Mouse (Mus musculus) midbrain, embryonic 14.5 days (tissue): ENCODE measurements around the gene Dscaml1. TPM values are rescaled to one million over a fixed set of nuclear protein-coding genes. Genes with fewer than 3 reads are reported as not detected.

ENCODE experiments used
- ATAC-seq: fragments of 200-750 bp; cut with Nextera tagmentation; 2 replicates; pipeline ENCODE4 v1.8.0; 2017; ENCODE audit warnings: moderate number of reproducible peaks, moderate library complexity; ENCODE audit not compliant: low FRiP score, low TSS enrichment
- DNase-seq: peaks from one replicate; pipeline ENCODE4 v3.0.0-alpha.2; 2015
- H3K27ac ChIP-seq: fragments of 300-500 bp; sonication (generic); replicated peaks from 2 replicates; pipeline ENCODE4 v1.5.1; 2014; ENCODE audit warnings: mild to moderate bottlenecking, low read depth, low read length, moderate library complexity
- H3K27me3 ChIP-seq: fragments of 300-500 bp; sonication (generic); 2 replicates; pipeline ENCODE4 v1.6.1; 2014; ENCODE audit warnings: low read length, control low read depth, mixed read lengths; ENCODE audit not compliant: control insufficient read depth, insufficient read depth
- H3K36me3 ChIP-seq: fragments of 300-500 bp; sonication (generic); 2 replicates; pipeline ENCODE4 v1.6.1; 2014; ENCODE audit warnings: low read length, control low read depth; ENCODE audit not compliant: control insufficient read depth, insufficient read depth
- H3K4me1 ChIP-seq: fragments of 300-500 bp; sonication (generic); 2 replicates; pipeline ENCODE4 v1.6.1; 2014; ENCODE audit warnings: mild to moderate bottlenecking, antibody characterized with exemption, low read length, control low read depth; ENCODE audit not compliant: control insufficient read depth, insufficient read depth
- H3K4me2 ChIP-seq: fragments of 300-500 bp; sonication (generic); 2 replicates; pipeline ENCODE4 v1.6.1; 2014; ENCODE audit warnings: mild to moderate bottlenecking, low read length, moderate library complexity
- H3K4me3 ChIP-seq: fragments of 300-500 bp; sonication (generic); replicated peaks from 2 replicates; pipeline ENCODE4 v1.5.1; 2014; ENCODE audit warnings: low read depth, low read length
- H3K9ac ChIP-seq: fragments of 300-500 bp; sonication (generic); replicated peaks from 2 replicates; pipeline ENCODE4 v1.6.1; 2014; ENCODE audit warnings: mild to moderate bottlenecking, low read length, moderate library complexity
- H3K9me3 ChIP-seq: fragments of 300-500 bp; sonication (generic); 2 replicates; pipeline ENCODE4 v1.6.1; 2016; ENCODE audit warnings: low read length, control low read depth, mixed read lengths; ENCODE audit not compliant: control insufficient read depth
- WGBS: fragments of 180-500 bp; shearing (Covaris S2); extraction: QIAGEN DNeasy Blood & Tissue Kit; methylation state at CpG from one replicate; pipeline ENCODE4 v1.1.7; 2014; 5-methylcytosine and 5-hydroxymethylcytosine counted together
- polyA plus RNA-seq: library from polyadenylated mRNA; unstranded; fragments of >200 nt; fragmentation: Nextera tagmentation; extraction: Ambion mirVana; gene quantifications from 2 replicates; pipeline ENCODE4 v1.2.1, GENCODE M21; 2014

Gene Dscaml1
- polyA plus RNA-seq, 1 experiment from 2014 or later: 14.8 TPM

DNA sequence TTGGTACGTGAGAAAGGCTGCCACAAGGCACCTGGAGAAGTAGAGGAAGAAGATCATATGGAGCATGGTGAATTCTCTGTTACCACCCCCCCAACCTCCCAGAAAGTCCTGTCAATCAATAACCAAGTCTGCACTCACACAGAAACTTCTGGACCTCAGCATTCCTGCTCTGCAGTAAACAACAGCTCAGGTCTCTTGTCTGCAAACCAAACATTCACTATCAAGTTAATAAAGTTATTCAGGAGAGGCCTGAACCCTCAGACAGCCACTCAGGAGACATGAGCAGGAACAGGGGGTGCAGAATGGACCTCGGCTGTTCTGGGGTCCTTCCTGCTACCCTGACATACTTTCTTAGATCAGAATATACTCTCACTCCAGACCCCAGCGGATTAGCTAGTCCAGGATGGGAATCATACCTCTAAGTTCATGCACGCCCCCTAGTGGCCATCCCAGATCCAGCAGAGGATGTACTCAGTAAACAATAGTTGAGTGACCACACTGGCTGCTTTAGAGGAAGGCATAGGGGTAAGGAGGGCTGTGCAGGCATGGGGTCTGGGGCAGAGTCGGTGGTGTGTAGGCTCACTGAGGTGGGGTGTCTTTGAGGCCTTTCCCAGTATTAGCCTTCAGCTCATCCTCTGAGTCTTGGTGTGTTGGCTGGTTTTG lies 12.8 kb upstream of the Dscaml1 start:
- Histone ChIP-seq H3K9me3 (no peaks in the 10 kb centered on the region), H3K27ac (no peak overlapping the region), H3K4me3 (no peak overlapping the region), H3K4me2 (no peak overlapping the region), H3K9ac (no peak overlapping the region), H3K36me3 (no peaks in the 10 kb centered on the region), H3K4me1 (peaks cover 3% of the 10 kb centered on the region; the same call in 1 of the 2 replicates), H3K27me3 (no peaks in the 10 kb centered on the region)
- peak; percentile 49 for DNase-seq
- WGBS: 58% methylated on average over 5 of the region's 5 CpGs
- ATAC-seq: no peak

DNA sequence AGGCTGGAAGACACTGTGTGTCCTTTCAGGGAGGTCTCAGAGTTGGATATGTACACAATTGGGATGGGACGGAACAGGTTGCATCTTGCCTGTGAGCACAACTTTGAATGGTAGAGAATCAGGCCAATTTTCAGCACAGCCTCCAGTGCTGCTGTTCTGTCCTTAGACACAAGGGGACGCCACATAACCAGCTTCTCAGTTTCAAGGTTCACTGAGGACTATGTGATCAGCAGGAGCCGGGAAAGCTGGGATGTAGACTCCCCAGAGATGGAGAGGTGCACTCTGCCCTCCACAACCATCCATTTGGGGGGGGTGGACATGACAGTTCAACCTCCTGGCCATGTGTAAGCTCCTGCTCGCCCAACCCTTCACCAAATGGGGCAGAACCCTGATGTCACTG lies 10.5 kb upstream of the Dscaml1 start:
- H3K9ac ChIP-seq: no peak overlapping the region
- WGBS: 46% methylated on average over 4 of the region's 4 CpGs
- peaks cover 3% of the 10 kb centered on the region; the same call in 1 of the 2 replicates for H3K4me1 ChIP-seq
- no peak overlapping the region for H3K4me3 ChIP-seq
- DNase-seq (peak; percentile 78), ATAC-seq (no peak)
- no peak overlapping the region for H3K4me2 ChIP-seq
- no peaks in the 10 kb centered on the region for H3K27me3 ChIP-seq
- no peaks in the 10 kb centered on the region for H3K9me3 ChIP-seq
- no peaks in the 10 kb centered on the region for H3K36me3 ChIP-seq
- no peak overlapping the region for H3K27ac ChIP-seq

DNA sequence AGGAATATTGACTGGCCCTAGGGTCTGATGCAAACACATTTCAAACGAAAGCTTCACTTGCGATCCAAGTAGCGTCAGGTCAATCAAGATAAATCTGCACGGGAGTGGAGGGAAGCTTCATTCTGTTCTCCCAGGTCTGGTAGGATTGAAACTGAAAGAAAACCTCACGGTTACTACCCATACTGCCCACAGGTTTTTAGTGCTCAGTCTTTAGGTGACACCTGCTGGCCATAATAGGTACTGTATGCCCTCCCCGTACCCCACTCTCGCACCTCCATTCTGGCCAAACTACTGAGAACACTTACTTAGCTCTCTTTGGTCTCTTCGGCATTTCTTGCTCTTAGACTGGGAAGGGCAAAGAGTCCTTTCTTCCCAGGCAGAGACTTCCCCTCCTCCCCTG lies 9.2 kb upstream of the Dscaml1 start:
- Histone ChIP-seq H3K36me3 (no peaks in the 10 kb centered on the region), H3K4me3 (no peak overlapping the region), H3K9me3 (no peaks in the 10 kb centered on the region), H3K4me2 (no peak overlapping the region), H3K27ac (no peak overlapping the region), H3K9ac (no peak overlapping the region), H3K4me1 (no peaks in the 10 kb centered on the region), H3K27me3 (no peaks in the 10 kb centered on the region)
- peak; percentile 69 for DNase-seq
- no peak for ATAC-seq
- WGBS: 29% methylated on average over 8 of the region's 8 CpGs

DNA sequence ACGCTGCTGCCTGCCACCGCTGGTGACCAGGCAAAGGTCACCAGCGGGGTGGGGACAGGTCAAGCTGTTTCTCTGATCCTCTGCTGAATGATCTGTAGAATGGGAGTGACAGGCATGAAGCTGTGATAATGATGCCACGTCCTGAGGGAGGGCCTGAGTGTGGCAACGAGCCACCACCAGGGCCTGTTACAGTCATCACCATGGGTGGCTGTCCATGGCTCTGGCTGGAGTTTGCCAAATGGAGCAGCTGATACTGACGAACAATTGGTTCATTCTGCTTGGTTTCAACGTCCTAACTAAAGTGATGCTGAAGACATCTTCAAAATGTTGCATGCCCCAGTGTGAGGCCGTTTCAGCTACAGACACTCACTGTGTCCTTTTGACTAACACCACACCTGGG lies 8.2 kb upstream of the Dscaml1 start:
- ATAC-seq (no peak), DNase-seq (no peak)
- WGBS: 61% methylated on average over 8 of the region's 8 CpGs
- Histone ChIP-seq H3K36me3 (no peaks in the 10 kb centered on the region), H3K9ac (no peak overlapping the region), H3K27me3 (no peaks in the 10 kb centered on the region), H3K27ac (no peak overlapping the region), H3K4me2 (no peak overlapping the region), H3K4me1 (no peaks in the 10 kb centered on the region), H3K4me3 (no peak overlapping the region), H3K9me3 (no peaks in the 10 kb centered on the region)

DNA sequence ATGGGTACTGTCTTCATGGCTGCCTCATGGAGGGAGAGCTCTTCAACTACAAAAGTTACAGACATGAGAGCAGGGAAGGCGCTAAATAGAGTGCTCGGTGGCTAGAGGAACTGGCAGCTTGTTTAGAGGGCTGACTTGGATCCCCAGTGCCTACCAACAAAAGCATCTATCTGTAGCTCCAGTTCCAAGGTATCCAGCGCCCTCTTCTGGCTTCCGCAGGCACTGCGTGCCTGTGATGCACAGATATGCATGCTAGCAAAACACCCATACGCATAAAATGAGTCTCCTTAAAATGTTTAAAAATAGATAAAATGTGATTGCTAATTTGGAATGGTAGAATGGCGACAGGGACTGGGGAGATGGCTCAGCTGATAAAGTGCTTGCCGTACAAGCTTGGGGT lies 5.2 kb upstream of the Dscaml1 start:
- H3K36me3 ChIP-seq: no peaks in the 10 kb centered on the region
- H3K4me2 ChIP-seq: no peak overlapping the region
- no peaks in the 10 kb centered on the region for H3K9me3 ChIP-seq
- no peak for DNase-seq
- H3K27me3 ChIP-seq: no peaks in the 10 kb centered on the region
- ATAC-seq: no peak
- H3K27ac ChIP-seq: no peak overlapping the region
- 67% methylated on average over 8 of the region's 8 CpGs for WGBS
- no peak overlapping the region for H3K9ac ChIP-seq
- H3K4me1 ChIP-seq: no peaks in the 10 kb centered on the region
- no peak overlapping the region for H3K4me3 ChIP-seq

DNA sequence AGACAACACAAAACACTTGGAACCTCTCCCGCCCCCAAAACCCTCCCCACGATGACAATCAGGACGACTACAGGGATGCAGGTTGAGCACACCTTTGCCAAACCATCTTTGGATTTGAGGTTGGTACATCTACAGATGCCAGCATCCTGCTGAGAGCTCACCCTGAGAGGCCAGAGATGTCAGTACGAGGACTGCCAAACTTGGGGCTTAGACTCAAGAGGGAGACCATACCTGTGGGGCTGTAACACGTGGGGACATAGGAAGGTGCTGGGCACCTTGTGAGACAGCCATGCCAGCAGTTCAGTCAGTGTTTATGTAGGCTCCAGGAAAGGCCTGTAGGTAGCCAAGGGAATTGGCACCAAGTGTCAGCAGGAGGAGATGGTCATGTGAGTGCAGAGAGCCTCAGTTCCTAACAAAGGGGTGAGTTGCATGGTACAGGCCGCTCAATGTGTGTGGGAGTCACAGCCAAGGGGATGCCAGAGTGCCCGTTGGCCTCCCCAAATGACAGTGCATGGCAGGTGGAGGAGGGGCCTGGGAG lies 3.6 kb upstream of the Dscaml1 start:
- H3K4me1 ChIP-seq: no peaks in the 10 kb centered on the region
- 76% methylated on average over 7 of the region's 7 CpGs for WGBS
- H3K27me3 ChIP-seq: no peaks in the 10 kb centered on the region
- ATAC-seq (no peak), DNase-seq (no peak)
- H3K4me2 ChIP-seq: no peak overlapping the region
- H3K9me3 ChIP-seq: no peaks in the 10 kb centered on the region
- no peaks in the 10 kb centered on the region for H3K36me3 ChIP-seq
- no peak overlapping the region for H3K27ac ChIP-seq
- H3K4me3 ChIP-seq: no peak overlapping the region
- H3K9ac ChIP-seq: no peak overlapping the region

DNA sequence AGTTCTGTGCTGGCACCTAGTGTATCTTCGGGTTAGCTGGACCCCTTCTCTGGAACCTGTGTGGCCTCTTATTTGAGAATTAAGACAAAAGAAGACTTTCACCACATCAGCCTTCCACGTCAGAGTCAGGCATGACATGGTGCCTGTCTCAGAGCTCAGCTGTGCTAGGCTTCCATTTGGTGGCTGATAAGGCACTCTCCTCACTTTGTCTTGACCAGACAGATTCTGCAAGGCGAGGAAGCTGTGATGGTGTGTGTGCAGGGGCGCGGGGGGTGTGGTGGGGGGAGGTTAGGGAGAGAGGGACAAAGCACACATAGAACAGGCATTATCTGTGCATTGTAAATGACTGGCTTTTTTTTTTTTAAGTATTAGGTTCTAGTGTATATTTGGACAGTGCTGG lies 3.0 kb downstream of the Dscaml1 start:
- no peaks in the 10 kb centered on the region for H3K9me3 ChIP-seq
- no peak for ATAC-seq
- H3K27ac ChIP-seq: no peak overlapping the region
- no peak overlapping the region for H3K9ac ChIP-seq
- H3K4me1 ChIP-seq: peaks cover 17% of the 10 kb centered on the region
- WGBS: 26% methylated on average over 5 of the region's 5 CpGs
- H3K27me3 ChIP-seq: peaks cover 29% of the 10 kb centered on the region; the same call in 1 of the 2 replicates
- H3K4me2 ChIP-seq: peak overlapping the region; percentile 79
- H3K4me3 ChIP-seq: 0 out of 2 replicates have a peak overlapping the region, but pooled peaks have one; percentile 61
- DNase-seq: no peak
- no peaks in the 10 kb centered on the region for H3K36me3 ChIP-seq

DNA sequence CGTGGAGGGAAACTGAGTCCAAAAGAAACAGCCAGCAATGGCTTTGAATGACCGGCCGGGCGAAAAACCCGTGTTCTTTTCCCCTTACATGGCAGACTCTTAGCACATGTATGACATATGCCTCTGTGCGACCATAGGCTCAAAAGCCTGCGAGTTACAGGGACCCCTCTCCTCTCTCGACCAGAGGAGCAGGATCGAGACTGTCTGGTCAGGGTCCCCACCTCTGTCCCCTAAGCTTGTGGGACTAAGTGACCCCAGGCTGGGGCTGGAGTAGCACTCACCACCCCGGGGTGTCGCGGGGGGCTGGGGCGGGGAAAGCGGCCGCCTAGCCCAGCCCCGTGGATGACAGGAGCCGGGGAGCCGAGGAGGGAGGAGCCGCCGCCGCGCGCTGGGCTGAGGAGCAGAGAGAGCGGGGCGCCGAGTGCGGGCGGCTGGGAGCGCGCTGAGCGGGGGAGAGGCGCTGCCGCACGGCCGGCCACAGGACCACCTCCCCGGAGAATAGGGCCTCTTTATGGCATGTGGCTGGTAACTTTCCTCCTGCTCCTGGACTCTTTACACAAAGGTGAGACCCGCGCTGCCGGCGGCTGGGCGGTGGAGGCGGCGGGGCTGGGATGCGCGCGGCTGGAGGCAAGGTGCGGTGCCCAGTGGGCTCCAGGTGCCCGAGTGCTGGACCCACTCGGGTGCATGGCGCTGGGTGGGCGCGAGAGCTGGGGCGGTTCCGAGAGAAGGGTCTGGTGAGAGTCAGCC lies 3.7 kb downstream of the Dscaml1 start:
- H3K27me3 ChIP-seq: peaks cover 29% of the 10 kb centered on the region; the same call in 1 of the 2 replicates
- peak overlapping the region; percentile 79 for H3K4me2 ChIP-seq
- 3% methylated on average over 46 of the region's 54 CpGs for WGBS
- H3K4me1 ChIP-seq: peaks cover 24% of the 10 kb centered on the region
- H3K9me3 ChIP-seq: no peaks in the 10 kb centered on the region
- H3K27ac ChIP-seq: peak overlapping the region; percentile 84
- peak overlapping the region; percentile 79 for H3K9ac ChIP-seq
- ATAC-seq (peak; percentile 56; the same call in 1 of the 2 replicates), DNase-seq (peak; percentile 75)
- H3K4me3 ChIP-seq: peak overlapping the region; percentile 61
- no peaks in the 10 kb centered on the region for H3K36me3 ChIP-seq

DNA sequence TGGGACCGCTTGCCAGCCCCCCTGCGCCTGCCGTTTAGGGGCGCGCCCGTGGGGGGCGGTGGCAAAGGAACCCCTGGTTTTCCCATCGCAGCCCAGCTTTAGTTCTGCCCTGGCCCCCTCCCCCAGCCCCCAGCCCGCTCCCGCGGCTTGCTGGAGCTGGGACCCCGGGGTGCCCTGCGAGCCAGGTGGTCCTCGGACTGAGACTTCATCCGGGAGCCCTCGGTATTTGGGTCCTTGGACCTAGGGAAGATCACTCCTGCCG lies 4.2 kb downstream of the Dscaml1 start:
- Histone ChIP-seq H3K4me2 (peak overlapping the region; percentile 79), H3K36me3 (no peaks in the 10 kb centered on the region), H3K4me1 (peaks cover 27% of the 10 kb centered on the region), H3K4me3 (peak overlapping the region; percentile 61), H3K27ac (peak overlapping the region; percentile 84), H3K9me3 (no peaks in the 10 kb centered on the region), H3K27me3 (peaks cover 29% of the 10 kb centered on the region; the same call in 1 of the 2 replicates), H3K9ac (peak overlapping the region; percentile 79)
- ATAC-seq: no peak
- no peak for DNase-seq
- 2% methylated on average over 16 of the region's 17 CpGs for WGBS
